24 mouse cellular contexts compared by ENCODE assay signal in the genomic region with DNA sequence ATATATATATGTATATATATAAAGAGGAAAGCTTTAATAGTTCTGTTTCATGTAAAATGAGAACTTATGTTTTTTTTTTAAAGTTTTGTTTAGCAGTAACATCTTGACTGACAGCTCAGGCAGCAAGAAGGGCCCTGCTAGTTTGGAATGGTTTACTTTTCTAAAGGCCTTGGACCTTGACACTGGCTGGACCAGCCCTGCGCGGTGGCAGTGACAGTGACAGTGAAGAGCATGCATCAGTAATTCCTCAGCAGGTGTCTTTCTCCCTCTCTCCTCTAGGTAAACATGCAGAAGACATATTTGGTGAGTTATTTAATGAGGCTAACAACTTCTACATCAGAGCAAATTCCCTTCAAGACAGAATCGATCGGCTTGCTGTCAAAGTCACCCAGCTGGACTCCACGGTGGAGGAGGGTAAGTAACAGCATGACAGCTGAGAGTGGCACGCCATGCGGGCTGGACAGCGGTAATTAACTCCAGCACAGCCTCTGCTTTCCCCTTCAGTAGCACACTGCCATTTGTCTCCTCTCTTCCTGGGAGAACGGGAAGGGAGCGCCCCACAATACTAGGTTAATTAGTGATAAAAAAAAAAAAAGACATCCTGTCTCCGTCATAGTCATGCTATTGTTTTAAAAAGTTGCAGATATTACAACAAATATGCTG. TPM values are rescaled to one million over a fixed set of nuclear protein-coding genes. Genes with fewer than 3 reads are reported as not detected.
DNase-seq lines count a peak whose midpoint lies in the region; ATAC-seq lines count a peak whose summit lies in the region.
"Had no signal": no experiment of that assay in that cellular context is flagged by ENCODE, and none has a peak within 500 bp of the region (broad histone marks: within the 10 kb centered on the region; RNA-seq: fewer than 3 reads in every experiment).

No protein-coding gene starts in this region.

- no peak overlapping the region for H3K4me2 ChIP-seq in kidney, embryonic 14.5 days (replicated peaks; ENCODE audit: low read depth, low read length)
- H3K4me2 ChIP-seq: embryonic facial prominence, embryonic 13.5 days; heart, embryonic 12.5 days; hindbrain, embryonic 14.5 days had no signal

- H3K4me1 ChIP-seq in kidney, embryonic 14.5 days (ENCODE audit: control insufficient read depth, insufficient read depth, low read length), result no peaks in the 10 kb centered on the region
- H3K4me1 ChIP-seq: embryonic facial prominence, embryonic 13.5 days; heart, embryonic 12.5 days; hindbrain, embryonic 10.5 days had no signal

- H3K9me3 ChIP-seq in kidney, embryonic 14.5 days (ENCODE audit: control insufficient read depth, low read length), result no peaks in the 10 kb centered on the region
- H3K9me3 ChIP-seq: embryonic facial prominence, embryonic 13.5 days; heart, embryonic 12.5 days; hindbrain, embryonic 10.5 days had no signal

- WGBS in kidney, embryonic 14.5 days, result 39% methylated on average over 11 of the region's 11 CpGs

- H3K36me3 ChIP-seq in kidney, embryonic 14.5 days (ENCODE audit: control insufficient read depth, insufficient read depth, low read length), result no peaks in the 10 kb centered on the region
- H3K36me3 ChIP-seq: G1E; heart, embryonic 12.5 days had no signal

- peak; percentile 66 for ATAC-seq in kidney, embryonic 14.5 days (ENCODE audit: low FRiP score, low TSS enrichment)
- ATAC-seq: CD4-positive, CD25-positive, alpha-beta regulatory T cell, adult 4 months; forebrain, embryonic 14.5 days had no signal

- DNase-seq in embryo, embryonic 10 days (ENCODE audit: low spot score), result peak; percentile 13
- no peak for DNase-seq in embryo, embryonic 11 days
- no peak for DNase-seq in kidney, postnatal 10 days
- peak; percentile 16 for DNase-seq in Muller cell, postnatal 12 days (ENCODE audit: inconsistent ontology term)
- DNase-seq in retina, embryonic 14.5 days (ENCODE audit: low spot score), result peak; percentile 59
- no peak for DNase-seq in adrenal gland, postnatal 4 days (ENCODE audit: low spot score in 2 of 2)
- DNase-seq: adrenal gland, postnatal 14 days; B cell, adult 2 months; cerebellum, adult 2 months; cerebellum, postnatal 10 days; gastrocnemius, adult 2 months; gastrocnemius, postnatal 25 days had no signal

- H3K4me3 ChIP-seq in kidney, embryonic 14.5 days (ENCODE audit: low read length), result no peak overlapping the region
- H3K4me3 ChIP-seq: embryonic facial prominence, embryonic 13.5 days; gastrocnemius, adult 2 months; heart, embryonic 12.5 days; hindbrain, embryonic 10.5 days had no signal

- H3K27me3 ChIP-seq in kidney, embryonic 14.5 days (ENCODE audit: control insufficient read depth, insufficient read depth, low read length), result no peaks in the 10 kb centered on the region
- H3K27me3 ChIP-seq: embryonic facial prominence, embryonic 13.5 days; heart, embryonic 12.5 days had no signal

- H3K27ac ChIP-seq in kidney, embryonic 14.5 days (ENCODE audit: low read depth, low read length), result no peak overlapping the region
- H3K27ac ChIP-seq: embryonic facial prominence, embryonic 13.5 days; gastrocnemius, adult 2 months; hindbrain, embryonic 10.5 days; hindbrain, embryonic 14.5 days had no signal

- H3K9ac ChIP-seq in kidney, embryonic 14.5 days (ENCODE audit: low read depth, low read length), result no peak overlapping the region
- H3K9ac ChIP-seq: embryonic facial prominence, embryonic 13.5 days; heart, embryonic 12.5 days; hindbrain, embryonic 14.5 days had no signal

RNA-seq across cellular contexts. Expression of gene Gm6408, which starts 30.0 kb away (rescaled TPM):
- polyA plus RNA-seq in kidney, embryonic 14.5 days (2014; fragmentation: Nextera tagmentation; extraction: Ambion mirVana), result not detected in 2 replicates
- total RNA-seq in adrenal gland, postnatal 4 days (2021), result not detected
- total RNA-seq: adrenal gland, postnatal 14 days; G1E; gastrocnemius, adult 2 months; gastrocnemius, postnatal 25 days; granulocyte monocyte progenitor cell, adult 5-6 weeks; heart, adult 8-10 months; heart, postnatal 25 days had no signal
- polyA plus RNA-seq: CD4-positive, CD25-positive, alpha-beta regulatory T cell, adult 4 months; embryonic facial prominence, embryonic 13.5 days; forebrain, embryonic 14.5 days; G1E; heart, embryonic 12.5 days; heart, embryonic 16.5 days; hindbrain, embryonic 10.5 days; hindbrain, embryonic 14.5 days had no signal

RNA-seq across cellular contexts. Expression of gene Gm6370, which starts 39.4 kb away (rescaled TPM):
- polyA plus RNA-seq in kidney, embryonic 14.5 days (2014; fragmentation: Nextera tagmentation; extraction: Ambion mirVana), result not detected in 2 replicates
- not detected for total RNA-seq in adrenal gland, postnatal 4 days (2021)
- total RNA-seq: adrenal gland, postnatal 14 days; G1E; gastrocnemius, adult 2 months; gastrocnemius, postnatal 25 days; granulocyte monocyte progenitor cell, adult 5-6 weeks; heart, adult 8-10 months; heart, postnatal 25 days had no signal
- polyA plus RNA-seq: CD4-positive, CD25-positive, alpha-beta regulatory T cell, adult 4 months; cerebellum, adult 2 months; embryonic facial prominence, embryonic 13.5 days; forebrain, embryonic 14.5 days; G1E; heart, embryonic 12.5 days; heart, embryonic 16.5 days; hindbrain, embryonic 10.5 days; hindbrain, embryonic 14.5 days had no signal

RNA-seq across cellular contexts. Expression of gene 4930449I24Rik, which starts 50.5 kb away (rescaled TPM):
- polyA plus RNA-seq in kidney, embryonic 14.5 days (2014; fragmentation: Nextera tagmentation; extraction: Ambion mirVana), result not detected in 2 replicates
- not detected for total RNA-seq in adrenal gland, postnatal 4 days (2021)
- total RNA-seq: adrenal gland, postnatal 14 days; G1E; gastrocnemius, adult 2 months; gastrocnemius, postnatal 25 days; granulocyte monocyte progenitor cell, adult 5-6 weeks; heart, adult 8-10 months; heart, postnatal 25 days had no signal
- polyA plus RNA-seq: CD4-positive, CD25-positive, alpha-beta regulatory T cell, adult 4 months; cerebellum, adult 2 months; embryonic facial prominence, embryonic 13.5 days; forebrain, embryonic 14.5 days; G1E; heart, embryonic 12.5 days; heart, embryonic 16.5 days; hindbrain, embryonic 10.5 days; hindbrain, embryonic 14.5 days had no signal

Comparison
In these comparisons a context has a peak if more than half of its experiments do, and no peak if none do; other contexts are left out.
1. DNase-seq: peak in embryo, embryonic 10 days (single experiment), Muller cell, postnatal 12 days (single experiment) and retina, embryonic 14.5 days (single experiment); none in embryo, embryonic 11 days (single experiment), kidney, postnatal 10 days (single experiment) and adrenal gland, postnatal 4 days (0 of 2).